Mouse (Mus musculus): Measurements from ENCODE around the gene Coro7.
"Not testable (repeated sequence)": the region's sequence is repeated elsewhere in the genome, so short reads cannot be mapped to it uniquely, and the experiment has no call there.

GRCm38 (mm10) chr16:4581179-4581578 lies 98.4 kb downstream of the Coro7 start:
- not testable (repeated sequence) for TF ChIP-seq CTCF, EP300 (IDR thresholded peaks at IDR 0.05)
